Mouse (Mus musculus) myocyte (in vitro differentiated cells): ENCODE measurements around the gene Plod2. TPM values are rescaled to one million over a fixed set of nuclear protein-coding genes. Genes with fewer than 3 reads are reported as not detected.

Experiments used
- H3K27me3 ChIP-seq: one replicate; pipeline ENCODE4 v1.6.1; 2011; ENCODE audit not compliant: control insufficient read depth, insufficient read depth, insufficient read length
- H3K36me3 ChIP-seq: one replicate; pipeline ENCODE4 v1.6.1; 2011; ENCODE audit not compliant: control insufficient read depth, insufficient read depth
- H3K4me2 ChIP-seq: one replicate; pipeline ENCODE4 v1.6.1; 2011; ENCODE audit warnings: low read depth, control low read depth
- H3K4me3 ChIP-seq: one replicate; pipeline ENCODE4 v1.5.1; 2011; ENCODE audit warnings: mild to moderate bottlenecking, control low read depth, moderate library complexity
- H3K79me2 ChIP-seq: one replicate; pipeline ENCODE4 v1.6.1; 2011; ENCODE audit not compliant: control insufficient read depth, insufficient read depth
- H3ac ChIP-seq: one replicate; pipeline ENCODE4 v1.6.1; 2011; ENCODE audit not compliant: control insufficient read depth, insufficient read length
- CEBPB ChIP-seq: IDR thresholded peaks from 2 replicates; pipeline ENCODE4 v1.6.1; 2011; ENCODE audit warnings: mild to moderate bottlenecking, moderate library complexity; ENCODE audit not compliant: poor library complexity, insufficient read depth, severe bottlenecking
- E2F4 ChIP-seq: IDR thresholded peaks from one replicate; pipeline ENCODE4 v1.6.1; 2011; ENCODE audit warnings: mild to moderate bottlenecking, control low read depth, moderate library complexity; ENCODE audit not compliant: insufficient read depth
- MAX ChIP-seq: IDR thresholded peaks from one replicate; pipeline ENCODE4 v1.6.1; 2011; ENCODE audit warnings: low read depth, mild to moderate bottlenecking, control low read depth
- MYOD1 ChIP-seq, 3 experiments: IDR thresholded peaks; one replicate each; pipeline ENCODE4 v1.6.1; 2011; ENCODE audit warnings: control low read depth in 2 of 3, low read depth in 2 of 3, mild to moderate bottlenecking in 2 of 3, moderate library complexity in 1 of 3; ENCODE audit not compliant: insufficient read length in 2 of 3, control insufficient read depth in 1 of 3
- MYOG ChIP-seq, 3 experiments: IDR thresholded peaks; one replicate each; pipeline ENCODE4 v1.6.1; 2011; ENCODE audit warnings: control low read depth in 2 of 3, low read depth in 2 of 3, mild to moderate bottlenecking in 2 of 3; ENCODE audit not compliant: insufficient read length in 2 of 3, control insufficient read depth in 1 of 3, insufficient read depth in 1 of 3
- POLR2A ChIP-seq: IDR thresholded peaks from one replicate; pipeline ENCODE4 v1.6.1; 2011; ENCODE audit warnings: low read depth, mild to moderate bottlenecking, control low read depth, moderate library complexity; ENCODE audit not compliant: insufficient read length
- POLR2AphosphoS2 ChIP-seq: IDR thresholded peaks from one replicate; pipeline ENCODE4 v1.6.1; 2011; ENCODE audit warnings: low read depth, control low read depth; ENCODE audit not compliant: insufficient read length
- REST ChIP-seq: IDR thresholded peaks from one replicate; pipeline ENCODE4 v1.6.1; 2011; ENCODE audit warnings: mild to moderate bottlenecking, control low read depth, moderate library complexity; ENCODE audit not compliant: insufficient read depth, insufficient read length
- SRF ChIP-seq: IDR thresholded peaks from one replicate; pipeline ENCODE4 v1.6.1; 2011; ENCODE audit warnings: low read depth; ENCODE audit not compliant: control insufficient read depth, insufficient read length
- TCF12 ChIP-seq: IDR thresholded peaks from one replicate; pipeline ENCODE4 v1.6.1; 2011; ENCODE audit warnings: mild to moderate bottlenecking, control low read depth; ENCODE audit not compliant: poor library complexity, insufficient read depth, severe bottlenecking
- TCF3 ChIP-seq: IDR thresholded peaks from one replicate; pipeline ENCODE4 v1.6.1; 2011; ENCODE audit warnings: low read depth, control low read depth; ENCODE audit not compliant: insufficient read length
- USF1 ChIP-seq: IDR thresholded peaks from one replicate; pipeline ENCODE4 v1.6.1; 2011; ENCODE audit warnings: low read depth, mild to moderate bottlenecking, control low read depth, moderate library complexity
- polyA plus RNA-seq: library from polyadenylated mRNA; unstranded; fragments of >200 nt; fragmentation: generic; extraction: Trizol; gene quantifications from one replicate; pipeline ENCODE4 v1.2.1, GENCODE M21; 2012; ENCODE audit warnings: missing spikeins

The Plod2 gene
- polyA plus RNA-seq, 1 experiment: 24.9 TPM

DNA sequence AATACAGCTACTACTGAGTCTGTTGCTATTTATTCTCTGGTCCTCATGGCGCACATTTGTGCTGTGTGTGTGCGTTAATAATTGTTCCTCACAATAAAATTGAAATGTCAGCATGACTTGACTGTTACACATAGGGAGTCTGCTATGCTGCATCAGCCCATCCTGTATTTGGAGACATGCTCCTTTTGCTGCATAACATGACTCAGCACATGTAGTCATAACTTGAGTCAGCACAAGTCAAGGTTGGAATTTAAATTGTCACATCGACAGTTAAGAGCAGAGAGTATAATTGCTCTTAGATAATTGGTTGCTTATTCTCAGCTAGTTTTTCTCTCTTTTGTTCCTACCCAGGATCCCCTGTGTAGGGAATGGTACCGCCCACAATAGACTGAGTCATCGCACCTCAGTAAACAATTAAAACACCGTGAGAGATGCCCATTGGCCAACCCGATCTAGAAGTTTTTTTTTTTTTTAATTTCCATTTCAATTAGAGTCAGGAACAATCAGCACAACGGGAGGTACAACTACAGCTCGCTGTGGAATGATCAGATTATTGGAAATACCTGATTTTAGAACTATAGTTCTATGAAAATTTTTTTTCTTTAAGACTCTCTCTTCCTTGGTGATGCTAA is 55.0 kb downstream of the Plod2 start:
- no peaks in the 10 kb centered on the region for H3K27me3 ChIP-seq
- no peak overlapping the region for H3ac ChIP-seq
- no peak for TF ChIP-seq MYOG (IDR thresholded peaks at IDR 0.05; ENCODE audit: control insufficient read depth in 1 of 3, insufficient read depth in 1 of 3, insufficient read length in 2 of 3, low read depth in 2 of 3)
- no peak for TF ChIP-seq MAX
- no peak for TF ChIP-seq USF1
- no peaks in the 10 kb centered on the region for H3K79me2 ChIP-seq
- no peak overlapping the region for H3K4me2 ChIP-seq
- no peak overlapping the region for H3K4me3 ChIP-seq
- H3K36me3 ChIP-seq: peaks cover 39% of the 10 kb centered on the region

DNA sequence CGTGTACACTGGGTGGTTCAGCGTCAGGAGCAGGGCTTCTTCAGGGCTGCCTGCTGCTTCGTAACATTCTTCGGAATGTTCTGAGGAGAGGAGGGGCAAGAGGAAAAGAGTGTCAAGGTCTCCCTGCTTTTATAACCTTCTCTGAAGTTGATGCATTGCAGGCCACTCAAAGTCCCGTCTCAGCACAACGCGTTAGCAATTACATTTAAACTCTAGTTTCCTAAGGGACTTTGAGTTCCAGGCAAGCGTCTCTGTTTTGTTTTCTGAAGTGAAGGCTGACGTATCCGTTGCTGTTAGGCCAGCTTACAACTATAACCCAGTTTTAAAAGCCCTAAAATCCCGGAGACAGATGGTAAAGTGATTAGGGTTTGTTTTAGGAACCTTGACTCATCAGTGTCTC is 55.8 kb downstream of the Plod2 start:
- no peak overlapping the region for H3K4me3 ChIP-seq
- no peak overlapping the region for H3K4me2 ChIP-seq
- no peaks in the 10 kb centered on the region for H3K79me2 ChIP-seq
- no peak overlapping the region for H3ac ChIP-seq
- H3K36me3 ChIP-seq: peaks cover 47% of the 10 kb centered on the region
- no peak for TF ChIP-seq MYOD1 (IDR thresholded peaks at IDR 0.05; ENCODE audit: control insufficient read depth in 1 of 3, insufficient read length in 2 of 3, low read depth in 2 of 3)
- TF ChIP-seq TCF12: no peak
- TF ChIP-seq MYOG (IDR thresholded peaks at IDR 0.05; ENCODE audit: control insufficient read depth in 1 of 3, insufficient read depth in 1 of 3, insufficient read length in 2 of 3, low read depth in 2 of 3): no peak
- no peak for TF ChIP-seq SRF
- no peak for TF ChIP-seq TCF3
- no peak for TF ChIP-seq E2F4
- no peak for TF ChIP-seq CEBPB
- TF ChIP-seq POLR2AphosphoS2: no peak
- TF ChIP-seq REST: no peak
- TF ChIP-seq USF1: no peak
- no peak for TF ChIP-seq POLR2A
- no peak for TF ChIP-seq MAX
- no peaks in the 10 kb centered on the region for H3K27me3 ChIP-seq

DNA sequence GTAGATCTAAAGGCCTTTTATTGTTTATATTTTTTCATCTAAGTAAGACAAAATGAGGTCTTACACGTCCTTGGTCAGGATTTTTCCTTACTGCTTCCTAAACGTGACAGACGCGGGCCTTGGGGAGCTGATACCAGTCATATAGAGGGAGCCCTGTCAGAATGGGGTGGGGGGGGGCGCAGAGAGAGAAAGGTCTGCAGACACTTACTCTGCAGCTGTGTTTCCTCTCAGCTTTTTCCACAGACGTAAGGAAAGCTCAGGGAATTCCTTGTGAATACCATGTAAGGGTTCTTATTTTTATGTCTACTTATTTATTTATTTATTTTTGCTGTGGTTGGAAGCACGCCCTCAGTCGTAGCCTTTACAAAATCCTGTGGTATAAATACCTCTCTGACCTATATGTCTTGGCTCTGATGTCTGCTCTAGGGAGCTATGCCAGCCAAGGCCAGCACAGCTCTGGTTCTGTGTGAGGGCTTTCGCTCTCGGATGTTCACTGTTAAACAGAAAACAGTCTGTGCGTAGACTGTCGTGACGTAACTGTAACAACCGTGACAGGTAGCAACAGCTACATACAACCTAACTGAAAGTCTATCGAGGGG is 58.0 kb downstream of the Plod2 start:
- TF ChIP-seq REST: no peak
- TF ChIP-seq CEBPB: no peak
- TF ChIP-seq E2F4: no peak
- no peak overlapping the region for H3K4me2 ChIP-seq
- peaks cover 55% of the 10 kb centered on the region for H3K36me3 ChIP-seq
- H3K79me2 ChIP-seq: no peaks in the 10 kb centered on the region
- no peak overlapping the region for H3ac ChIP-seq
- H3K27me3 ChIP-seq: no peaks in the 10 kb centered on the region
- H3K4me3 ChIP-seq: no peak overlapping the region

DNA sequence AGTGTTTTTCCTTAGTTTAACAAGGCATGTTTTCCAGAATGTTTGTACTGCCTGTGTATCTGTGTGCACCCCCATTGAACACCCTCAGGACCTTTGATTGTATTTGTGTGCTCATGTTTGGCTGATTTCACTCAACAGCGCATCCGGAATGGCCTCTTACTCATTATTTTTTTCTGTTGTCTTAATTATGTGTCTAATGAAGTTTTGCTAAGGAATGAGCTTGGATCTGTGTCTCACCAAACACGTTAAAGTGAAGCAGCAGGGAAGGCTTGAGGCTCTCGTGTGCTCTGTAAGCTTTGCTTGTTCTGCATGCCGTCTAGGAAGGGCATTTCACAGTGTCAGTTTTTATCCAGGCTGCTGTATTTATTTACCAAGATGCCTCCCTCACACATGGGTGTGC is 59.5 kb downstream of the Plod2 start:
- no peaks in the 10 kb centered on the region for H3K79me2 ChIP-seq
- no peak overlapping the region for H3K4me2 ChIP-seq
- H3K4me3 ChIP-seq: no peak overlapping the region
- no peak overlapping the region for H3ac ChIP-seq
- H3K27me3 ChIP-seq: no peaks in the 10 kb centered on the region
- peaks cover 54% of the 10 kb centered on the region for H3K36me3 ChIP-seq
- TF ChIP-seq USF1 (no peak), TCF12 (no peak), POLR2A (no peak), POLR2AphosphoS2 (no peak), MYOG (IDR thresholded peaks at IDR 0.05; ENCODE audit: control insufficient read depth in 1 of 3, insufficient read depth in 1 of 3, insufficient read length in 2 of 3, low read depth in 2 of 3) (no peak), TCF3 (no peak), MYOD1 (IDR thresholded peaks at IDR 0.05; ENCODE audit: control insufficient read depth in 1 of 3, insufficient read length in 2 of 3, low read depth in 2 of 3) (no peak), E2F4 (no peak), MAX (no peak), SRF (no peak), CEBPB (no peak), REST (no peak)

DNA sequence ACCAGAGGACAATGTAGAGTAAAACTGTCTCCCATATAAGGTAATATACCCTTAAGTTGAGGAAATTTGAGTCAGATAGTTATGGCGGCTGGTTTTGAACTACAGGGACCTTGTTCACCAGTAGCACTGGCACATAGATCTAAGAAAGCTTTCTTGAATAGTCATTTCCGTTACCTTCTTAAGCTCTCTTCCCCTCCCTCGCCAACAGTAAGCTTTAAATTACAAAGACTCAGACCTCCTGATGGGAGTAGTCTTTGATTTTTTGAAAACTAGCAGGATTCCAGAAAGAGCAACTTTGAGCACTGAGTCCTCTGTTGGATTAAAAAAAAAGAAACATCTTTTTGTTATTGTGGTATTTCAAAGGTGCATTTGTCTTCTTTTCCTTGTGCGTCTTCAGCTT is 61.5 kb downstream of the Plod2 start:
- Histone ChIP-seq H3K79me2 (no peaks in the 10 kb centered on the region), H3K4me3 (no peak overlapping the region), H3ac (no peak overlapping the region), H3K27me3 (no peaks in the 10 kb centered on the region), H3K4me2 (no peak overlapping the region), H3K36me3 (peaks cover 42% of the 10 kb centered on the region)
- no peak for TF ChIP-seq MYOD1 (IDR thresholded peaks at IDR 0.05; ENCODE audit: control insufficient read depth in 1 of 3, insufficient read length in 2 of 3, low read depth in 2 of 3)
- TF ChIP-seq REST: no peak
- TF ChIP-seq SRF: no peak
- TF ChIP-seq TCF3: no peak
- TF ChIP-seq USF1: no peak
